Mouse (Mus musculus) hindbrain, embryonic 14.5 days (tissue): ENCODE results near the gene Chil5. TPM values are rescaled to one million over a fixed set of nuclear protein-coding genes. Genes with fewer than 3 reads are reported as not detected.
"Not testable (repeated sequence)": the region's sequence is repeated elsewhere in the genome, so short reads cannot be mapped to it uniquely, and the experiment has no call there.

Experiments used
- ATAC-seq: fragments of 200-750 bp; cut with Nextera tagmentation; 2 replicates; pipeline ENCODE4 v1.8.0; 2017; ENCODE audit warnings: moderate number of reproducible peaks, mild to moderate bottlenecking, moderate TSS enrichment, moderate library complexity; ENCODE audit not compliant: low FRiP score
- DNase-seq: peaks from one replicate; pipeline ENCODE4 v3.0.0-alpha.2; 2015; ENCODE audit warnings: low spot score
- H3K27ac ChIP-seq: fragments of 300-500 bp; sonication (generic); 2 replicates; pipeline ENCODE4 v1.5.1; 2014; ENCODE audit warnings: mild to moderate bottlenecking, moderate library complexity
- H3K27me3 ChIP-seq: fragments of 300-500 bp; sonication (generic); 2 replicates; pipeline ENCODE4 v1.6.1; 2014; ENCODE audit warnings: mild to moderate bottlenecking, low read length, mixed read lengths; ENCODE audit not compliant: control insufficient read depth, insufficient read depth
- H3K36me3 ChIP-seq: fragments of 300-500 bp; sonication (generic); replicated peaks from 2 replicates; pipeline ENCODE4 v1.6.1; 2014; ENCODE audit not compliant: control insufficient read depth, insufficient read depth
- H3K4me1 ChIP-seq: fragments of 300-500 bp; sonication (generic); replicated peaks from 2 replicates; pipeline ENCODE4 v1.6.1; 2014; ENCODE audit warnings: antibody characterized with exemption, low read length, mixed read lengths; ENCODE audit not compliant: control insufficient read depth, insufficient read depth
- H3K4me2 ChIP-seq: fragments of 300-500 bp; sonication (generic); replicated peaks from 2 replicates; pipeline ENCODE4 v1.6.1; 2014; ENCODE audit warnings: mild to moderate bottlenecking, moderate library complexity
- H3K4me3 ChIP-seq: fragments of 300-500 bp; sonication (generic); replicated peaks from 2 replicates; pipeline ENCODE4 v1.5.1; 2014; ENCODE audit warnings: mild to moderate bottlenecking, low read length
- H3K9ac ChIP-seq: fragments of 300-500 bp; sonication (generic); 2 replicates; pipeline ENCODE4 v1.6.1; 2014
- H3K9me3 ChIP-seq: fragments of 300-500 bp; sonication (generic); 2 replicates; pipeline ENCODE4 v1.6.1; 2016; ENCODE audit warnings: low read length; ENCODE audit not compliant: control insufficient read depth
- WGBS: fragments of 180-500 bp; shearing (Covaris S2); extraction: QIAGEN DNeasy Blood & Tissue Kit; methylation state at CpG from one replicate; pipeline ENCODE4 v1.1.7; 2014; 5-methylcytosine and 5-hydroxymethylcytosine counted together
- polyA plus RNA-seq: library from polyadenylated mRNA; unstranded; fragments of >200 nt; fragmentation: Nextera tagmentation; extraction: Ambion mirVana; gene quantifications from 2 replicates; pipeline ENCODE4 v1.2.1, GENCODE M21; 2014

Chil5 gene
- polyA plus RNA-seq, result 0.20 and 0.26 TPM in 2 replicates

DNA sequence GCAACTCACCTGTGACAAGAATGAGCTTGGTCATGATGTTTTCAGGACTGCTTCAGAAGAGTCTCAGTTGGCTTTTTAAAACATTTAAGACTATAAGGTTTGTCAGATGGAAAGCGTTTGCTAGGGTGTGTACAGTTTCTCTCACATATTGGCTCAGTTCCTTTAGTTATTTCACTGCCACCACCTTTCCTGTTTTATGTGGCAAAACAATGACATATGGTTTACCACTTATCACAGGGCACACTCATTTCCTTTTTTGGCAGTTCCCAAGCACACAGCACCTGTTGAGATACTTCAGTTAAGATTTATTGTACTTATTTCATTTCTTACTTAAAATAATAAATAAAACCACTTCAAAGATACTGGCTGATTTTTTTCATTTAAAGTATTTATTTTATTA lies at the start of gene Chil5:
Gene Chil5 (minus strand): TSS at position 34 of the 400 bp plus-strand sequence.
- Histone ChIP-seq H3K4me2 (no peak within 1 kb of the TSS), H3K4me1 (no peaks in the 10 kb centered on the region), H3K9ac (no peak within 1 kb of the TSS), H3K4me3 (no peak within 1 kb of the TSS), H3K9me3 (no peaks in the 10 kb centered on the region), H3K27ac (no peak within 1 kb of the TSS), H3K27me3 (no peaks in the 10 kb centered on the region), H3K36me3 (no peaks in the 10 kb centered on the region)
- DNase-seq, result no peak
- ATAC-seq, result no peak
- 90% methylated on average over 1 of the region's 1 CpGs for WGBS

DNA sequence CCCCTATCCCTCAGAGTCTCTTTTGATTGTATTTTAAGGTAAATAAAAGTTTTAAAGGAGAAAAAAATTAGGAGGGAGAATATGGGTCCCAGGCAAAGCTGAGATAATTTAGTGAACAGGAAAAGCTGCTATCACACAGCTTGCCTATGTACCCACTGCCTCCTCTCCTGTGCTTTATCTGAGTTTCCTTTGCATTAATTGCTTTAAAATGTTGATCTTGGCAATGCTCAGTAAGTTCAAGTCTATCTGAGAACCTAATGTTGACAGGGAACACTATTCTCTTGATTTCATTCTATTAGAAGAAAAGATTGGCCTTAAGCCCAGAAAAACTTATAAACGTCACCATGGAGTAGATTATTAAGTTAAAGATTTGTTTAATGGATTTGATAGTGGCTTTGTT lies 42.2 kb upstream of the Chil5 start:
- DNase-seq (no peak), ATAC-seq (no peak)
- 65% methylated on average over 1 of the region's 1 CpGs for WGBS
- H3K9me3 ChIP-seq, result no peaks in the 10 kb centered on the region
- no peak overlapping the region for H3K9ac ChIP-seq
- no peaks in the 10 kb centered on the region for H3K27me3 ChIP-seq
- no peak overlapping the region for H3K4me3 ChIP-seq
- no peaks in the 10 kb centered on the region for H3K36me3 ChIP-seq
- no peak overlapping the region for H3K27ac ChIP-seq
- H3K4me1 ChIP-seq, result no peaks in the 10 kb centered on the region
- no peak overlapping the region for H3K4me2 ChIP-seq

DNA sequence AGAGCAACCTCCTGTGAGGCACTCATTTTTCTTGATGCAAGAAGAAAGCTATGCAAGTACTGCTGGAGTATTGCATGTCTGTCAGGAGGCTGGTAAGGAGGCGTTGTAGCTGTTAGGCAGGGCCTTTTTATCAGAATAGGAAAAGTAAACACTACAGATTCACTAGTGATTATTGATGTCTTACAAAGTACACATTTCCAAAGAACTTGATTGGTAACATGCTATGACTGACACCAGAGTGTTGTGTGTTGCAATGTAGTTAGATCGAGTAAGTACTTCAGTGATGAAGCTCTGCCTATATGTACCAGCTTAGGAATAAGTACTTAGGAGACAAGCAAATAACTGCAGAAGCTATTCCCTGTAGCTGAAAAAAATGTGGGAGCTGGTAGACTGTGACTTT lies 38.4 kb upstream of the Chil5 start:
- no peak for DNase-seq
- no peaks in the 10 kb centered on the region for H3K4me1 ChIP-seq
- no peak overlapping the region for H3K4me2 ChIP-seq
- H3K9ac ChIP-seq, result no peak overlapping the region
- no peak overlapping the region for H3K4me3 ChIP-seq
- no peaks in the 10 kb centered on the region for H3K9me3 ChIP-seq
- no peaks in the 10 kb centered on the region for H3K36me3 ChIP-seq
- 89% methylated on average over 2 of the region's 2 CpGs for WGBS
- no peak for ATAC-seq
- no peak overlapping the region for H3K27ac ChIP-seq
- no peaks in the 10 kb centered on the region for H3K27me3 ChIP-seq

DNA sequence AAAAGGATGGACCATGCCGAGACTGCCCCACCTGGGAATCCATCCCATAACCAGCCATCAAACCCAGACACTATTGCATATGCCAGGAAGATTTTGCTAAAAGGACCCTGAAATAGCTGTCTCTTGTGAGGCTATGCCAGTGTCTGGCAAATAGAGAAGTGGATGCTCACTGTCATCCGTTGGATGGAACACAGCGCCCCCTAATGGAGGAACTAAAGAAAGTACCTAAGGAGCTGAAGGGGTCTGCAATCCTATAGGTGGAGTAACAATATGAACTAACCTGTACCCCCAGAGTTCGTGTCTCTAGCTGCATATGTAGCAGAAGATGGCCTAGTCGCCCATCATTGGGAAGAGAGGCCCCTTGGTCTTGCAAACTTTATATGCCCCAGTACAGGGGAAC lies 35.1 kb upstream of the Chil5 start:
- H3K4me2 ChIP-seq, H3K27ac ChIP-seq, H3K9ac ChIP-seq, ATAC-seq, H3K4me3 ChIP-seq, H3K9me3 ChIP-seq, H3K27me3 ChIP-seq, DNase-seq, H3K36me3 ChIP-seq, H3K4me1 ChIP-seq: not testable (repeated sequence)
- 41% methylated on average over 5 of the region's 5 CpGs for WGBS

DNA sequence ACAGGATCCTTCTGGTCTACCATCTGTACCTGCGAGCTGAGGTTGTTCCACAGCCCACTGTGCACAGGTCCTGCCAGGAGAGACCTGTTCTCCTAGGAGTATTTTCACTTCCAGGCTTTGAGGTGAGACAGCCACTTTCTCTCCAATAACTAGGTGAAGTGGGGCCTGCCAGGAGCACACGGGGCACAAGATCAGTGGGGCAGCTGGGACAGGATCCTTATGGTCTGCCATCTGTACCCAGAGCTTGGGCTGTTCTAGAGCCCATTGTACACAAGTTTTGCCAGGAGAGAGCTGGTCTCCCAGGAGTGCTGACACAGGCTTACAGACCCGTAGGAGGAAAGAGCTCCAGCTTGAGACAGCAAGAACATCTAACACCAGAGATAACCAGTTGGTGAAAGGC lies 25.4 kb upstream of the Chil5 start:
- Histone ChIP-seq H3K9ac (no peak overlapping the region), H3K4me1 (no peaks in the 10 kb centered on the region), H3K4me2 (no peak overlapping the region), H3K9me3 (no peaks in the 10 kb centered on the region), H3K4me3 (no peak overlapping the region), H3K36me3 (no peaks in the 10 kb centered on the region), H3K27ac (no peak overlapping the region), H3K27me3 (no peaks in the 10 kb centered on the region)
- ATAC-seq (no peak), DNase-seq (no peak)
- 82% methylated on average over 3 of the region's 3 CpGs for WGBS

DNA sequence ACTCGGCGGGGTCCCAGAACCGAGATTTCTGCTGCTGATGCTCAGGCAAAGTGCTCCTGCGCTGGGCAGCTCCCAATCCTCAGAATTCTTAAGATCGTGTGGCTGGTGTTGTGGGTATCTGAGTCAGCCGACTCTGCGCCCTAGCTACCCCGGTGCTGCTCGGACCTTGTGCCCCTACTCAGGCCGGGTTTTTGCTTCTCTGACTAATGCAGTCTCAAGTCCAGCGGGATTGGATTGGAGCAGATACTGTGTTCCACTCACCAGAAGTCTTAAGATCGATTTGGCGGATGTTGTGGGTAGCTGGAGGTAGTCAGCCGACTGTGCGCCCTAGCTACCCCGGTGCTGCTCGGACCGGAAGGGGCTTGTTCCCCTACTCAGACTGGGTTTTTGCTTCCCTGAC lies 19.3 kb upstream of the Chil5 start:
- Histone ChIP-seq H3K9me3 (no peaks in the 10 kb centered on the region), H3K27me3 (no peaks in the 10 kb centered on the region), H3K27ac (no peak overlapping the region), H3K4me3 (no peak overlapping the region), H3K36me3 (no peaks in the 10 kb centered on the region), H3K9ac (no peak overlapping the region), H3K4me1 (no peaks in the 10 kb centered on the region), H3K4me2 (no peak overlapping the region)
- WGBS, result 76% methylated on average over 18 of the region's 18 CpGs
- DNase-seq (no peak), ATAC-seq (no peak)

DNA sequence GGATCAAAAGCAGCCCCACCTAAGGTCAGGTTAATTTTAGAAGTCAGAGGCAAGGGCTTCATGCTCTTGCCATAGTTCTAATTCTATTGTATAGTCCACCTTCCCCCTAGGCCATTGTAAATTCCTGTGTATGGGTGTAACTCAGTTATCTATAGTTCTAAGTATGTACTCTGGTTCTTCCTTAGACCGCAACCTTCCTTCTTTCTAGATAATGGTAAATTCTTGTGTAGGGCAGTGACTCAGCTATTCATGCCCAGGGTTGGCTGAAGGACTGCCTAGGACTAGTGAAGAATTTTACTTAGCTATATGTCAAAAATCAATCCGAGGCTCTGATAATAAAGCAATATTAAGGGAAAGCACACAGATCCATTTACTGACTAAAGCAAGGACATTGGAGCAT lies 7.7 kb upstream of the Chil5 start:
- WGBS, result 97% methylated on average over 2 of the region's 2 CpGs
- Histone ChIP-seq H3K9me3 (no peaks in the 10 kb centered on the region), H3K9ac (no peak overlapping the region), H3K4me1 (no peaks in the 10 kb centered on the region), H3K4me3 (no peak overlapping the region), H3K36me3 (no peaks in the 10 kb centered on the region), H3K27me3 (no peaks in the 10 kb centered on the region), H3K27ac (no peak overlapping the region), H3K4me2 (no peak overlapping the region)
- ATAC-seq (no peak), DNase-seq (no peak)

DNA sequence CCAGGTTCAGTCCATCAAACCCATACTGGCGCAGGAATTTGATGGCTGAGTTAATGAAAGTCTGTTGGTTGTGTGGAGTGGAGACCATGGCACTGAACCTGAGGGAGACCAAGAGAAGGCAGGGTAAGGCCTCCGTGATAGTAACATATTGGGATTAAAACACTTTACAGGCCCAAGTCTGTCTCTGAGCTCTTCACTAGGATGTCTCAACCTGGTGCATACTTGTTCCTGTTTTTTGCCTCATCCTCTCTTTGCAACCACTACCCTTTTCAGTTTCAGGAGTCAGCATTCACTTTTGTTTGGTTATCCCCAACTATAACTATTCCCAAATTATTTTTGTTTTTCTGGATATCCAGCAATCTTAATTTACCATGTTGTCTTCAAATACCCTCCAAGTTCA lies 8.5 kb downstream of the Chil5 start:
- Histone ChIP-seq H3K27ac (no peak overlapping the region), H3K4me2 (no peak overlapping the region), H3K9me3 (no peaks in the 10 kb centered on the region), H3K36me3 (no peaks in the 10 kb centered on the region), H3K27me3 (no peaks in the 10 kb centered on the region), H3K4me1 (no peaks in the 10 kb centered on the region), H3K9ac (no peak overlapping the region), H3K4me3 (no peak overlapping the region)
- DNase-seq, result no peak
- 94% methylated on average over 2 of the region's 2 CpGs for WGBS
- no peak for ATAC-seq

DNA sequence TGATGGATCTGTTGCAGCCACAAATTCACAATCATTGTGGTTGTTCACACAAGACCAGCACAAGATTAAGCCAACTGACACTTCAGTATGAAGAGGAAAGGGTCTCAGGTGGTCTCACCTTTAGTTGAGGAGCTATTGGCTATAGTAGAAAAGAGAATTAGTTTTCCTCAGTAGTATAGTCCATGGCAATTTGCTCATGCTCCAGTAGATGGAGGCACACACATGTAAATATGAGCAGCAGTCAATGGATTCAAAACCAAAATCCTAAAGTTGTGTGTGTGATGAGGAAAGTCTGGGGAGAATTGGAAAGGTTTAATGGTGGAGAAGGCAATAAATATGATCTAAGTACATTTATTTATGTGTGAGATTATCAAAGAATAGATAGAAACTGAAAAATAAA lies 10.8 kb downstream of the Chil5 start:
- Histone ChIP-seq H3K4me1 (no peaks in the 10 kb centered on the region), H3K9ac (no peak overlapping the region), H3K4me3 (no peak overlapping the region), H3K36me3 (no peaks in the 10 kb centered on the region), H3K9me3 (no peaks in the 10 kb centered on the region), H3K4me2 (no peak overlapping the region), H3K27ac (no peak overlapping the region), H3K27me3 (no peaks in the 10 kb centered on the region)
- no peak for DNase-seq
- ATAC-seq, result no peak

DNA sequence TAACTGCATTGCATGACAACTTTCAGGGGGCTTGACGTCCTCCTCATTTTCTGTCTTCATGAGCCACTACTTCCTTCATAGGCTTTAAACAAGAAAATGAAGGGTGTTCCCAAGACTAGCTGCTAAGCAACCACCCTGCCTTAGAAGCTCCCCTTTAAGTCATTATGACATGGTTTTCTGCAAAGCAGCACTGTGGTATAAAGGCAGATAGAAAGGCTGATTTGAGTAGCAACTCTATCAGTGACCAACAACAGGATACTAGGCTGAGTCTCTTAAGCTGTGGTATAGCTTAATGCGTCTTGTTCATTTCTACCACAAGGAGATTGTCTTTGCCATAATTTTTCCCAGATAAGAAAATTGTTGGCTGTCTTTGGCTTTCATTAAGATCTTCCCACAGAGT lies 18.1 kb downstream of the Chil5 start, which contains the start of gene Pifo:
Gene Pifo (minus strand): TSS at position 101 of the 400 bp plus-strand sequence.
- no peak for ATAC-seq

More for the DNA sequence above, 18.1 kb downstream of the Chil5 start, which contains the start of gene Pifo:
- Histone ChIP-seq H3K9ac (no peak within 1 kb of the TSS), H3K27me3 (no peaks in the 10 kb centered on the region), H3K9me3 (no peaks in the 10 kb centered on the region), H3K27ac (no peak within 1 kb of the TSS), H3K4me1 (no peaks in the 10 kb centered on the region), H3K4me2 (no peak within 1 kb of the TSS), H3K36me3 (no peaks in the 10 kb centered on the region), H3K4me3 (no peak within 1 kb of the TSS)
- no peak for DNase-seq
- WGBS, result 95% methylated on average over 2 of the region's 2 CpGs
